Mouse (Mus musculus) intestine, embryonic 15.5 days (tissue): ENCODE measurements at regions not wholly inside any gene's neighbourhood (a gene's known extent, or its start where the extent isn't known, plus 50 kb on each side); places are given as distances from the start of the nearest gene placed in this dataset.

ENCODE experiments used
- ATAC-seq: fragments of 200-750 bp; cut with Nextera tagmentation; 2 replicates; pipeline ENCODE4 v1.8.0; 2017; ENCODE audit warnings: moderate TSS enrichment, moderate library complexity
- H3K27ac ChIP-seq: fragments of 300-500 bp; sonication (generic); 2 replicates; pipeline ENCODE4 v1.5.1; 2015; ENCODE audit warnings: mild to moderate bottlenecking, inconsistent platforms
- H3K27me3 ChIP-seq: fragments of 300-500 bp; sonication (generic); replicated peaks from 2 replicates; pipeline ENCODE4 v1.6.1; 2015; ENCODE audit warnings: inconsistent platforms
- H3K36me3 ChIP-seq: fragments of 300-500 bp; sonication (generic); 2 replicates; pipeline ENCODE4 v1.6.1; 2015; ENCODE audit warnings: inconsistent platforms
- H3K4me1 ChIP-seq: fragments of 300-500 bp; sonication (generic); replicated peaks from 2 replicates; pipeline ENCODE4 v1.6.1; 2015; ENCODE audit warnings: inconsistent platforms
- H3K4me2 ChIP-seq: fragments of 300-500 bp; sonication (generic); replicated peaks from 2 replicates; pipeline ENCODE4 v1.6.1; 2015; ENCODE audit warnings: mild to moderate bottlenecking, inconsistent platforms
- H3K4me3 ChIP-seq: fragments of 300-500 bp; sonication (generic); replicated peaks from 2 replicates; pipeline ENCODE4 v1.5.1; 2015; ENCODE audit warnings: inconsistent platforms
- H3K9ac ChIP-seq: fragments of 300-500 bp; sonication (generic); 2 replicates; pipeline ENCODE4 v1.6.1; 2015; ENCODE audit warnings: inconsistent platforms
- H3K9me3 ChIP-seq: fragments of 300-500 bp; sonication (generic); 2 replicates; pipeline ENCODE4 v1.6.1; 2016; ENCODE audit warnings: inconsistent platforms
- WGBS: fragments of 180-500 bp; shearing (Covaris S2); methylation state at CpG from one replicate; pipeline ENCODE4 v1.1.7; 2015; 5-methylcytosine and 5-hydroxymethylcytosine counted together

DNA sequence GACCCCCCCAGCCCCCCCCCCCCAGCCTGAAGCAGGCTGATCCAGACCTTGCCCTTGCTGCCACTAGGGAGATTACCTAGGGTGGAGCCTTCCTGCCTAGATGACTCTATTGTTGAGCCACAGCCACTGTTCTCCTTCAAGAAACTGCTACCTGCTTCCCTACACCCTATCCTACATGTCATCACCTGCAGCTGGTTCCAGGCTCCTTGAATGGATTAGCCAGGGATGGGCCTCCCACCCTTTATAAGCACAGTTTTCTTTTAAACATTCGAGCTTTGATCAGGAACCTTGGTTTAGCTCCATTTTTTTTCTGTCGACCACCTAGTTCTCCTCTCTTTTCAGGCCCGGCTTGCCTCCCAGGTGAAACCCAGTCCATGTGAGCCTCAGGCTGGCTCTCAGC is 792.8 kb upstream of the Nr2f1 start:
- no peak for ATAC-seq
- no peak overlapping the region for H3K27ac ChIP-seq
- 90% methylated on average over 3 of the region's 3 CpGs for WGBS

DNA sequence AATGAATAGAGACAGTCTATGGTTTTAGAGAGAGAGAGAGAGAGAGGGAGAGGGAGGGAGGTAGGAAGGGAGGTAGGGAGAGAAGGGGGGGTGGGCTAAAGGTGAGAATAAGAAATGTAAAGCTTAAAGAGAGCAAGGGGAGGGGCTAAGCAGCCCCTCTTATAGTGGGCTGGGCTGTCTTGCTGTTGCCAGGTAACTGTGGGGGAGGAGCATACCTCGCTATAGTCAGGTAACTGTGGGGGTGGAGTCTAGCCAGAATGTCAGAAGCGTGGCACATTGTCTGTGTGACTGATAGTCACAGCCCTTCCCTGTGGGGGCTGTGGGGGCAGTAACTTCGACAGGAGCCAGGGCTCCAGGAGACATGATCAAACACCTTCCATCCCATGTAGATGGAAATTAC is 786.4 kb upstream of the Nr2f1 start:
- H3K27ac ChIP-seq, result no peak overlapping the region
- WGBS, result 28% methylated on average over 3 of the region's 3 CpGs
- no peak for ATAC-seq
- H3K9me3 ChIP-seq, result no peaks in the 10 kb centered on the region
- no peak overlapping the region for H3K4me2 ChIP-seq
- H3K27me3 ChIP-seq, result no peaks in the 10 kb centered on the region
- H3K4me3 ChIP-seq, result no peak overlapping the region
- no peaks in the 10 kb centered on the region for H3K36me3 ChIP-seq
- H3K4me1 ChIP-seq, result no peaks in the 10 kb centered on the region
- H3K9ac ChIP-seq, result no peak overlapping the region

More for the DNA sequence above, 792.8 kb upstream of the Nr2f1 start:
- H3K4me2 ChIP-seq, result no peak overlapping the region
- H3K9ac ChIP-seq, result no peak overlapping the region
- no peaks in the 10 kb centered on the region for H3K4me1 ChIP-seq
- H3K9me3 ChIP-seq, result no peaks in the 10 kb centered on the region
- no peaks in the 10 kb centered on the region for H3K27me3 ChIP-seq
- H3K36me3 ChIP-seq, result no peaks in the 10 kb centered on the region
- no peak overlapping the region for H3K4me3 ChIP-seq

DNA sequence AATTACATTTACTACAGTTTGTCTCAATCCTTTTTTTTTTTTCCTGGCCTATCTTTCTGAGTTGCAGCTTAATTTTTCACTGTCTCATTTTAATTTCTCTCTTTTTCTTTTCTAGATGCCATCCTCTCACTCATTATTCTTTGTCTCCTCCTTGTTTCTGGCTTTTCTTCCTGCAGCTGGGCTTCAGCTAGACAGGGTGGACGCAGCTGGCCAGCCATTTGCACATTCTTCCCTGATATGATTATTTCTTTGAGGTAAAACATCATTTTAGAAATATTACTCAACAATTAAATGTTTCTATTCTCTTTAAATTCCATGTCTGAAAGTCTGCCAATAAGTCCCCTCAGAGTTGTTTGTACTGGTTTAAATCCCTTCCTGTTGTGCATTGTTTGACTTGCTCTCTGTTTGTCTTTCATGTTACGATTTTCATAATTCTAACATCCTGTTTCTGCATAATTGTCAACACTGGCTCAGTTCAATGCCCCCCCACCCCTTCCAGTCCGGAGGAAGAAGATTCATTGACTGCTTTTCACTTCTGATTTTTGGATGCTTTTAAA is 777.7 kb upstream of the Nr2f1 start:
- Histone ChIP-seq H3K36me3 (no peaks in the 10 kb centered on the region), H3K9me3 (no peaks in the 10 kb centered on the region), H3K4me3 (no peak overlapping the region), H3K4me1 (no peaks in the 10 kb centered on the region), H3K27me3 (no peaks in the 10 kb centered on the region), H3K4me2 (no peak overlapping the region), H3K9ac (no peak overlapping the region), H3K27ac (no peak overlapping the region)
- no peak for ATAC-seq
- 49% methylated on average over 3 of the region's 3 CpGs for WGBS

DNA sequence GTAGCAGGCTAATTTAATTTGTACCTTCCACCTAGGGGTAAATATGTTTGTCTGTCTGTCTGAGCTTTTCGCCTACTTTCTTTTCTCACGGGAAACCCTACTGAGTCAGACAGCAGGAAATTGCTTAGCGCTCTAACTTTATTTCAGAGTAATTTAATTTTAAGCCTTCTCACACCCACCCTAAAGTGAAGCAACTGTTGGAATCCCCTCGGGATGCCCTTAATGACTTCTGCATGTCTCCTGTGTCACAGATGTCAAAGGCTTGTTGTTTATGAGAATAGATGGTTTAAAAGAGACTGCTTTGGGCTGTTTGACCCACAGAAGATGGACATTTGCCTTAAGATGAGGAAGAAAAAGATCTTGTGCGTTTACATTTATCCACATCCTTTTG is 738.8 kb upstream of the Nr2f1 start:
- H3K4me2 ChIP-seq, result no peak overlapping the region
- 53% methylated on average over 5 of the region's 5 CpGs for WGBS
- no peaks in the 10 kb centered on the region for H3K27me3 ChIP-seq
- no peaks in the 10 kb centered on the region for H3K36me3 ChIP-seq
- H3K9ac ChIP-seq, result no peak overlapping the region
- no peaks in the 10 kb centered on the region for H3K9me3 ChIP-seq
- H3K4me3 ChIP-seq, result no peak overlapping the region
- no peak overlapping the region for H3K27ac ChIP-seq
- no peaks in the 10 kb centered on the region for H3K4me1 ChIP-seq
- no peak for ATAC-seq

DNA sequence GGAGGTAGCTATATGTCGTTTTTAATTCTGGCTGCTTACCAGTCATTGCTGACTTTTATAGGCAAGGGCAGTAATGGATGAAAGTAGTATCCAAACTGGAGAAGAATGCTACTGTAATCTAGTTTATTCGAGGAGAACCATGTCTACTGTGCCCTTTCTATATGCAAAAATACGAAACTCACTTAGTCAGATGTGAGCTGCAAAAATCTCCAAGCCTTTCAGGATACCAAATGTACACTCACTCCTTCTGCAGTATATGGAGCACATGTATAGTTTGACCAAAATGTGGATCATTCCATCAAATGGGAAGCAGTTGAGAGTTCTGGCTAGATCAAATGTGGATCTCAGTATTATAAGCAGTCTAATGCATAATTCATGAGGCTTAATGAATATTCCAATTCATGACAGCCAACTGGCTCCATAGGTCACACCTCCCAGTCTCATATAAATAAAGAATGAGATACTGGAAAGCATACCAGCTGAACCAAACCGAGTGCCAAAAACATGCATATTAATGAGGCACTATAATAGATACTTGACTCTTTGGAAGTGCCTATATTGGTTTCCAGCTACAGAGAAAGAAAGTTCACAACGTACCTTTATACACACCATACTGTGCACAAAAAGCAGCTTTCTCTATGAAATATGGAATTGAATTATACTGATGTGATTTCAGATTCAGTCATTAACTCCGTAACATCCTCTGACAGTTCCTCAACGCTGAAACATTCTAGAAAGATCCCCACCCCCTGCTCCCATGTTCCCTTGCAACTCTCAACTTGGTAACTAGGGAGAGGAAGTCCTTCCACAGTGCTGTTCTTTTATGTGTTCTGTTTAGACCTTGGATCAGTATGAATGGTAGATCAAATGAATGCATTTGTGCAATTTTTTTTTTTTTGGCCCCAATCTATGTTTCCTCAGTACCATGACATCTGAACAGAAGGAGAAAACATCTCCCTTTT is 738.1 kb upstream of the Nr2f1 start:
- no peaks in the 10 kb centered on the region for H3K4me1 ChIP-seq
- no peak for ATAC-seq
- 69% methylated on average over 7 of the region's 7 CpGs for WGBS
- no peak overlapping the region for H3K4me2 ChIP-seq
- H3K36me3 ChIP-seq, result no peaks in the 10 kb centered on the region
- no peaks in the 10 kb centered on the region for H3K9me3 ChIP-seq
- no peaks in the 10 kb centered on the region for H3K27me3 ChIP-seq
- H3K27ac ChIP-seq, result no peak overlapping the region
- H3K4me3 ChIP-seq, result no peak overlapping the region
- H3K9ac ChIP-seq, result no peak overlapping the region

DNA sequence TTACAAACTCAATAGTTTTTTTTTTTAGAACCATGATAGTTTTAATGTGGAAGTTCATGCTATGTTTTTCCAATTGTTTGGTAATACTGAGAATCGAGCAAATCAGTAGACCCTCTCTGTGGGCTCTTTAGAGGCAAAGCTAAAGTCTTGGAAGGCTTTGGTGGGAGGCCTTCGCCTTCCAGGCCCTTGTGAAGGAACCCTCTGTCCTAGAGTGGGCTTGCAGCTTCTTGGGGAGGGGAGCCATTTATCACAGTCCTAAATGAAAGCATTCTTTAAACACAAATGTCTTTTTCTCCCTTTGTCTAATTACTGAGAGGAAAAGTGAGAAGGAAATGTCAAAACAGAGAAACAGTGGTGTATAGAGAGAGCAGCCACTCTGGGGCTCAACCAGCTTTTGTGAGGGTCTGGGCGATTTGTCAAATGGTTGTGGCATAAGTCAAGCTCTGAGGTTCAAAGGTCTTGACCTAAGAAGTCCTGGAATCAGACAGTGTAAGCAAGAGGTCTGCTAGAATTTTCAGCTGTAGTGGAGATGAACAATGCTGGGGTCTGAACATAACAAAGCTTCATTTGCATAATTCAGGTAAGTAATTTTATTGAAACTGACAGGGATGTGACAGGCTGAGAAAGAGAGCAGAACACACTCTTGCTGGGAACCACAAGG is 736.6 kb upstream of the Nr2f1 start:
- Histone ChIP-seq H3K9ac (no peak overlapping the region), H3K9me3 (no peaks in the 10 kb centered on the region), H3K27ac (no peak overlapping the region), H3K4me3 (no peak overlapping the region), H3K4me1 (no peaks in the 10 kb centered on the region), H3K27me3 (no peaks in the 10 kb centered on the region), H3K4me2 (no peak overlapping the region), H3K36me3 (no peaks in the 10 kb centered on the region)
- WGBS, result 53% methylated on average over 3 of the region's 3 CpGs
- no peak for ATAC-seq

DNA sequence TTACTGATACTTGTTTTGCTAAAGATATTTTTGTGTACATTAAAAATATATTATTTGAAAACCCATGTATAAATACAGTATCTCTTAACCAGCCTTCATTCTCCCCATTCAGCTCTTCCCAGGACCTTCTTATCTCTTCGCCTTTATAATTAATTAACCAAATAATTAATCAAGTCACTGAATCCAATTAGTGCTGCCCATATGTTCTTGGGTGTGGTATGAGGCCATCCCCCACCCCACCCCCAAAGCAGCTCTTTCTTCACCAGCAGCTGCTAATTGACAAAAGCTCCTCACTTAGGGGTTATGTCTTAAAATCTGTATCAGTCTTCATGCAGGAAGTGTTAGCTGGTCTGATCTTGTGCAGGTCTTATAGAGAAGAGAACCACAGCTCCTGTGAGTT is 728.8 kb upstream of the Nr2f1 start:
- Histone ChIP-seq H3K27me3 (no peaks in the 10 kb centered on the region), H3K9me3 (no peaks in the 10 kb centered on the region), H3K27ac (no peak overlapping the region), H3K4me2 (no peak overlapping the region), H3K9ac (no peak overlapping the region), H3K36me3 (no peaks in the 10 kb centered on the region), H3K4me1 (no peaks in the 10 kb centered on the region), H3K4me3 (no peak overlapping the region)
- 86% methylated on average over 1 of the region's 1 CpGs for WGBS
- no peak for ATAC-seq

DNA sequence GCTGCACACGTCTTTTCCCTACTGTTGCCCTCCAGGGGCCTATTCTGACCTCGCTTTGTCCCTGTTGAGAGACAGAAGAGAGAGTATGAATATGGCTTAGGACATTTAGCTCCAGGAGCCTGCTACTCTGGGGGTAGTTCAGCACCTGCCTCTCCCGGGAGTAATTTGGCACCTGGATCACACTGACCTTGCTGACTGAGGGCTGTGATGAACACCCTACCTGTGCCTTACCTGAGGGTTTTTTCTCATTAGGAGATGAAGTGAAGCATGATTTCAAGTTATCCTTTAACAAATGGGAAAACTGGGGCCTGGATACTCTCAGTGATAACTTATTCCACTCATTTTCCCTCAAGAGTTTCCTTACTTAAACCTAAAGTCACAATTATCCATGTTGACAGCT is 721.2 kb upstream of the Nr2f1 start:
- no peak overlapping the region for H3K4me3 ChIP-seq
- H3K36me3 ChIP-seq, result no peaks in the 10 kb centered on the region
- no peaks in the 10 kb centered on the region for H3K9me3 ChIP-seq
- no peaks in the 10 kb centered on the region for H3K27me3 ChIP-seq
- 70% methylated on average over 3 of the region's 3 CpGs for WGBS
- no peaks in the 10 kb centered on the region for H3K4me1 ChIP-seq
- no peak overlapping the region for H3K27ac ChIP-seq
- no peak for ATAC-seq
- H3K9ac ChIP-seq, result no peak overlapping the region
- no peak overlapping the region for H3K4me2 ChIP-seq

DNA sequence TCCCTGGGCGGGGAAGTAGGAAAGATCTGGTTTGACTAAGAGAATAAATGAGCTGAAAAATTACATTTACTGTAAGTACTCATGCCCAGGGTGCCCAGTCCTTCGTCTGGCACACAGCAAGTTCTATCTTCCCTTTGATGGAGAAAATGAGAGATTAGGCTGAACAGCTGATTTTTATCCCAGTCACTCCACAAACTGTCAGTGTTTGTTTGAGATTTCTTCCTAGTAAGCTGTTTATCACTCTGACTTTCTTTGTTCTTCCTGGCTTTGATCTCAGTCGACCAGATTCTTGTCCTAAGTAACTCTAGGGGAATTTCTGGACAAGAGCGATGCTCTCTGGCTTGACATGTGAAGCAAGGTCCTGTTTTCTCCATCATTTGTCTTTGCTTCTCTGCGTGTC is 710.3 kb upstream of the Nr2f1 start:
- Histone ChIP-seq H3K4me2 (no peak overlapping the region), H3K27ac (no peak overlapping the region), H3K9ac (no peak overlapping the region), H3K27me3 (no peaks in the 10 kb centered on the region), H3K4me1 (no peaks in the 10 kb centered on the region), H3K9me3 (no peaks in the 10 kb centered on the region), H3K4me3 (no peak overlapping the region), H3K36me3 (no peaks in the 10 kb centered on the region)
- 25% methylated on average over 5 of the region's 5 CpGs for WGBS
- ATAC-seq, result no peak

DNA sequence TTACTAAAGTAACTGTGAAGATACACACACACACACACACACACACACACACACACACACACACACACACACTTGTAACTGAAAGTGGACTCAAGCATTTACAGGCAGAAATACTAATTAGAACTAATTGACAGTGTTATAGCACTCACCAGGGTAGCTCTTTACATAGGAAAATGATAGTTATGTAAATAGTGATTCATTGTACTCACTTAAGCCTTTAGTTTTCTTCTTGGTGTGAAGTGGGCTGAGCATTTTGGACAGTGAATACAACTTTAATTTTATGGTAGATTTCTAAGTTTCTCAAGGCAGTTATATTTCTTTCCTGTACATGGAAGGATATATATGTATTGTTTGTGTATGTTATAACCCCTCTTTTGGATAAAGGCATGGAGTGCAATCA is 704.5 kb upstream of the Nr2f1 start:
- no peak for ATAC-seq
- H3K4me2 ChIP-seq, result no peak overlapping the region
- no peaks in the 10 kb centered on the region for H3K27me3 ChIP-seq
- H3K36me3 ChIP-seq, result no peaks in the 10 kb centered on the region
- H3K27ac ChIP-seq, result no peak overlapping the region
- no peak overlapping the region for H3K4me3 ChIP-seq
- H3K9ac ChIP-seq, result no peak overlapping the region
- no peaks in the 10 kb centered on the region for H3K4me1 ChIP-seq
- H3K9me3 ChIP-seq, result no peaks in the 10 kb centered on the region

DNA sequence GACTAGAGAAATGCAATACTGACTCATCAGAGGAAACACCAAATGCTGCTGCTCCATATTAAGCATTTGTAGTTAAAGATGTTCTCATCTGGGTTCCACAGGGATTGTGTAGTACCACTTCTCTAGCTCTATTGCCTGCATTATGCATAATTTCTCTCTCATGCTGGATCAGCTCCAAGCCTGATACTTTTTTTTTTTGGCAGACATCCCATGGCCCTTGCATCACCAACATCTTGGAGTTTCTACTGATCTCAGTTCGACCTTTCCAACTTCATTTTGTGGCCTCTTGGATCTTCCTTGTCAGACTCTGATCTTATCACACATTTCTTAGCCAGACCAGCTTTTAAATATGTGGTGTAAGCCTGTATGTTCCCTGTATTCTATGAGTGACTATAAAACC is 701.1 kb upstream of the Nr2f1 start:
- H3K9ac ChIP-seq, result no peak overlapping the region
- 56% methylated on average over 1 of the region's 1 CpGs for WGBS

DNA sequence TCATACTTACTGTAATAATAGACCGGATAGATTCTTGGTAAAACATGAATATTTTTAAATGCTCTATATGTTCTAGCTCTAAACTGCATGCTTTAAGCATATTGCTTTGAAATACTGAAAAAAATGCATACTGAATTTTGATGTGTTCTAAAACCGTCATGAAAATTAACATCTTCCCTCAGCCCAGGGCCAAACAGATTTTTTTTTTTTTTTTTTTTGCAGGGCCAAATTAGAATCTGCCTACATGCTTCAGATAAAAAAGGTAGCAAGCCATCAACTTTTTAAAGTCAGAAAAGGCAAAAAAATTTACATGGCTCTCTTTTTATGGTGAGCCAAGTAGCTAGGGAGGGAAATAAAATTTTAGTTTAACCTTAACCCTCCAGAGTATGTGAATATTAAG is 692.7 kb upstream of the Nr2f1 start:
- H3K27ac ChIP-seq, result no peak overlapping the region
- WGBS, result 90% methylated on average over 2 of the region's 2 CpGs
- no peak overlapping the region for H3K4me2 ChIP-seq
- H3K4me3 ChIP-seq, result no peak overlapping the region
- ATAC-seq, result no peak
- H3K27me3 ChIP-seq, result no peaks in the 10 kb centered on the region
- H3K4me1 ChIP-seq, result no peaks in the 10 kb centered on the region
- no peak overlapping the region for H3K9ac ChIP-seq
- H3K9me3 ChIP-seq, result no peaks in the 10 kb centered on the region
- no peaks in the 10 kb centered on the region for H3K36me3 ChIP-seq

More for the DNA sequence above, 701.1 kb upstream of the Nr2f1 start:
- H3K4me3 ChIP-seq, result no peak overlapping the region
- no peaks in the 10 kb centered on the region for H3K36me3 ChIP-seq
- ATAC-seq, result no peak
- H3K27ac ChIP-seq, result no peak overlapping the region
- no peak overlapping the region for H3K4me2 ChIP-seq
- H3K4me1 ChIP-seq, result no peaks in the 10 kb centered on the region
- H3K27me3 ChIP-seq, result no peaks in the 10 kb centered on the region
- no peaks in the 10 kb centered on the region for H3K9me3 ChIP-seq

DNA sequence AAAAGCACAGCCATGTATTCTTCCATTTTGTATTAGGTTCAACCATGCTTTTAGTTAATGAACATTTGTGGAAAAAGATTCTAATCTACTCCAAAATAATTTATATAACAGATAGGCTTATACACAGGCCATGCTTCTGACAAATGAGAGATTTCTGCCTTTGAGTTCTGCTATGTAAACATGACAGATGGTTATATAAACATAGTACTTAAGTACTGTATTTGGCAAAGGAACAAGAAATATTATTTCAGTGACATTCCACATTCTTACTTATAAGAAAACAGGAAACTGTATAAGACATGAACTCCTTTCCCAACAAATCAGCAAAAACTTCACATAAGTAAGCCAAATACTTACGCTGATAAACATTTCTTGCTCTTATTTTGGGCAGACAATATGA is 683.5 kb upstream of the Nr2f1 start:
- Histone ChIP-seq H3K36me3 (no peaks in the 10 kb centered on the region), H3K9ac (no peak overlapping the region), H3K27me3 (no peaks in the 10 kb centered on the region), H3K9me3 (no peaks in the 10 kb centered on the region), H3K4me2 (no peak overlapping the region), H3K4me1 (no peaks in the 10 kb centered on the region), H3K4me3 (no peak overlapping the region), H3K27ac (no peak overlapping the region)
- ATAC-seq, result no peak
- WGBS, result 51% methylated on average over 1 of the region's 1 CpGs
